Mouse (Mus musculus): ENCODE measurements around the gene 1700012B09Rik.
A peak's percentile ranks its signal among the peaks of the same experiment; 100 is the strongest.

Gene 1700012B09Rik

DNA sequence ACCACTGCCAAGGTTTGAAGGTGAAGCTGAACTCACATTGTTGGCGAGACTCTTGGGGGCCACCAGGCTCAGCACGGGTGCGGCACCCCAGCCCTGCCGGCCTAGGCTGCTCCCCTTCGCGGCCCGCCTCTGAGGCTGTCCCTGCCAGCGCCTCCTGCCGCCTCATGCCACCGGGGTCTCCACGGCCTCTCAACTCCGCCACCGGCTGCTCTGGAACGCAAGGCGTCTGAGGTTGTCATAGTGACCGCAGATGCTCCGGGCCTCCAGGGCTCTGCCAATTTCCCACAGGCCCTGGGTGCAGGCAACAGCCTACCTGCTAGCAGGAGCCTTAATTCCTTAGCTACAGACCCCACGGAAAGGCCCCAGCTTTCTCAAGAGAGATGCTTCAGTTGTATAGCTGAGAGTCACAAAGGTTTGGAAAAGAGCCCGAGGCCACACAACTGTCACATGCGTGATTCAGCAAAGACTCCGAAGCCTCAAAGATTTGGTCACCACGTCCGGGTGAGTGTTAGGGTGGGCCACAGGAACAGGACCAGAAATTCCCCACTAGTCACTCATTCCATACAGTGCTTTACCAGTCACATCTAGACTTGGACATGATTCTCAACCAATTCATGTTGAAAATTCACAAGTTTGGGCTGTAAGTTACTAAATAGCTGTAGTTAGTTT, at the start of gene 1700012B09Rik:
Gene 1700012B09Rik, minus strand, starts transcription at position 228 of the 669 bp plus-strand sequence.
- DNase-seq (ENCODE audit: low spot score in 2 of 2), result no peak

DNA sequence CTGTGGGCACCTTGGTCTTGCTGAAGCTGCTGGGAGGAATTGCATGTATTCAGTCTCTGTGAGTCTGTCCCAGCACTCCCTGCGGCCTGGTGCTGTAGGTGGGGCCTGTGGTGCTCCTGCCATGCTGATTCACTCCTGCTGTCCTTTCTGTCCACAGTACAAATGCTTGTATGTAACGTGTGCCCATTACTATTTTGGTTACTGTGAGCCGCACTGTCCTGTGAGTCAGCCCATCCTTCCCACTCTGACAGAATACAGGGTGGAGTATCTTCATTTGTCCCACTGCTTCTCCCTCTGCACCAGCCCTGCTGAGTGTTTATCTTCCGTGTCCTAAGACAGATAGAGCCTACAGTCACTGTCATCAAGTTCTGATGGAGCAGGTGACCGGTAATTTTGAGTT, 39.3 kb upstream of the 1700012B09Rik start:
- no peak for DNase-seq (ENCODE audit: low spot score in 2 of 2)

- no peak for DNase-seq (ENCODE audit: low spot score in 2 of 2)
Measured at GRCm38 (mm10) chr9:14806786-14807185, 36.0 kb upstream of the 1700012B09Rik start.

DNA sequence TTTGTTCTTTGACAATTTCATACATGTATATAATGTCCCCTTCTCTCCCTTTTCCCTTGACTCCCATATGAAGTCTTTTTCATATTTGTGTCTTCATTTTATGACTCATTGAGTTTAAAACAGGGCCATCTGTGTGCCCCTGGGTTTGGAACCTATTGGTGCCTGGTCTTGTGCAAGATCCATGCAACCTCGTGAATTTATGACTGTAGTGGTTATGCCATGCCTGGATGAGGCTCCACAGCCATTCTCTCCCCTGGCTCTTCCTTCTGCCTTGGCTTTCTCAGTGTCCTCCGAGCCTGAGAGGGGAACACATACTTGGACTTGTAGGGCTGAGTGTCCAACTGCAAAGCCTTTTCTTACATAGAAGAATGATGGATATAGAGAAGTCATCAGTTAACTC, 34.9 kb upstream of the 1700012B09Rik start:
- no peak for DNase-seq (ENCODE audit: low spot score in 2 of 2)

GRCm38 (mm10) chr9:14787356-14787755, 16.5 kb upstream of the 1700012B09Rik start:
- no peak for DNase-seq (ENCODE audit: low spot score in 2 of 2)

DNA sequence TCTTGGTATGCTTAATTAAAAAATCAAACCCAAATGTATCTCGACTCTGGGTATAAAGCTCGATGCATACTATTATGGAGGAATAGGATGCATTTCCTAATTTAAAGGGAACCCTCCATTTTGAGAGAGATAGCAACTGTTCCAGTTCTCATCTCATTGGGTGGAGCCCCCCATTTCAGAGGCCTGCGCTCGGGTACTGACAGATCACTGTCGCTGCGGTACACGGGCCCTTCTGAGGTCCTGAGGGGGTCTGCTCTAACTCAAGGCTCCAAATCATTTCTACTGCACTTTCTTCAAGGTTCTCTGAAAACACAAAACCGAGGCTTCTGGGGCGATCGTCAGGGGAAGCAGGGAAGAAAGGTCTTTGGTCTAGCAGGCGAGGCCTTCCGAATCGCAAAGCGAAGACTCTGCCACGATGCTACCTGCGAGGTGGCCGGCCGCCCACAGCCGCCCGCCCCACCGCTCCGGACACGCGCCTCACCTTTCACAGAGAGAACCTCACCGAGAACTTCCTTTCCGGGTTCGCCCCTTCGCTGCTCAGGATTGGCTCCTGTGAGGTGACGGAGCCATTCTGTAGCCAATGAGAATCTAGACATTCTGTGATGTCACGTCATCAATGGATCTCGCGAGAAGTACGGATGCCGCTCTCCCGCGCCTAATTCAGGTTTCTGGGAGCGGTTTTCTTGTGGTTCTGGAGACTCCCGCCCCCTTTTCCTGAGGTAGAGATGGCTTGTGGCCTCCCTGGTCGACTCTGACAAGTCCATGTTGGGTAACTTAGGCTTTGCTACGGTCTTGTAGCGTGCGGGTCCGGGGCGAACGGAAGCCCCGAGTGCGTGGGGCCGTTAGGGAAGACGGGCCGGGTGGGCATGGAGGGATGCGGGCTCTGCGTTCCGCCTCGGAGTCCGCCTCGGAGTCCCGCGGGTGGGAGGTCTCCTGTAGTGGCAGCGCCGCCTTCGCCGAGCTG, 13.5 kb upstream of the 1700012B09Rik start, which contains the start of the genes Mre11a and Ankrd49:
Gene Mre11a, plus strand, starts transcription at position 616 of the 964 bp plus-strand sequence.
Gene Ankrd49, minus strand, starts transcription at position 818 of the 964 bp plus-strand sequence.
- peak; percentile 87 to 90 for DNase-seq (ENCODE audit: low spot score in 2 of 2)

DNA sequence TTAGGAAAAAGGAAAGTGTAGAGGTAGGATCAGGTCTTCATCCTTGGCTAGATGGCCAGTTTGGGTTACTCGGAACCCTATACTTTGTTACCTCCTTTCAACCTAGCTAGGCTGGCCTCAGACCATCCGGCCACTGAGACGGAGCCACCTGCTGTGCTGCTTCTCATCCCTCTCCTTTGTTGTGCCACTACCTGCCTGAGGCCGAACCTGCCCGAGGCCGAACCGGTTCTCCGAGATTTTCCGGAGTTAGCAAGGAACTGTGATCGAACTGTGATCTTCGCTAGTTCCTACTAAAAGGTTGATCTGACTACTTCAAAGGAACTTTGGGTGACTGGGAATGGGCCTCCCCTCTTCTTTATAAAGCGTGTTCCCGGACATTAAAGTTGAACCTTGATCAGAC, 7.5 kb upstream of the 1700012B09Rik start:
- no peak for DNase-seq (ENCODE audit: low spot score in 2 of 2)

GRCm38 (mm10) chr9:14773813-14774212, 3.0 kb upstream of the 1700012B09Rik start:
- no peak for DNase-seq (ENCODE audit: low spot score in 2 of 2)

DNA sequence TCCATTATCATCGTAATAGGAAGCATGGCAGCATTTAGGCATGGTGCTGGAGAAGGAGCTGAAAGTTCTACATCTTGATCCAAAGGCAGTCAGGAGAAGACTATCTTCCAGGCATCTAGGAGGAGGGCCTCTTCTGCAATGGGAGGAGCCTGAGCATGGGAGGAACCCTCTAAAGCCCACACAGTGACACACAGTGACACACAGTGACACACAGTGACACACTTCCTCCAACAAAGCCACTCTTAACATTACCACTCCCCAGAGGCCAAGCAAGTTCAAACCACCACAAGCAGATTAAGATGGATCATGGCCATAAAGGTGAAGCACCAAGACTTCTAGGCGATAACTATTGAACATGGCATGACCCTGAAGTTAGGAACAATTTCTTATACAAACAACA, 1.2 kb upstream of the 1700012B09Rik start:
- no peak for DNase-seq (ENCODE audit: low spot score in 2 of 2)

DNA sequence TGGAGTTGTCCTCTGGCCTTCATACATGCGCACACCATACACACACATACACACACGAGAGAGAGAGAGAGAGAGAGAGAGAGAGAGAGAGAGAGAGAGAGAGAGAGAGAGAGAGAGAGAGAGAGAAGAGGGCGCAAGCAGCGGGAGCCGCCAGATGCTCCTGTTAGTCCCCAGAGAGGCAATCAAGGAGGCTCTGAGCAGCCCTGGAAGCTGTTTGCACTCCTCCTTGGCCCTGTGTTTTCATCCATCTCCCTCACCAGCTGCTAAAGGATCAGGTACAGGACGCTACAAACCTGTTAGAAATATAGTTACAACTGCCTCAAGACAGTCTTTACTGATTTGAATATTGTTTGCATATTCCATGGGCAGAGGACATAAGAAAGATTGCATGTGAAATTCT, 1.0 kb downstream of the 1700012B09Rik start:
- DNase-seq (ENCODE audit: low spot score in 2 of 2), result no peak

GRCm38 (mm10) chr9:14764765-14765164, 6.1 kb downstream of the 1700012B09Rik start:
- DNase-seq (ENCODE audit: low spot score in 2 of 2), result peak; percentile 27 to 36

GRCm38 (mm10) chr9:14759261-14759660, 11.6 kb downstream of the 1700012B09Rik start:
- no peak for DNase-seq (ENCODE audit: low spot score in 2 of 2)

- no peak for DNase-seq (ENCODE audit: low spot score in 2 of 2)
Measured at GRCm38 (mm10) chr9:14758590-14758989, 12.2 kb downstream of the 1700012B09Rik start.

DNA sequence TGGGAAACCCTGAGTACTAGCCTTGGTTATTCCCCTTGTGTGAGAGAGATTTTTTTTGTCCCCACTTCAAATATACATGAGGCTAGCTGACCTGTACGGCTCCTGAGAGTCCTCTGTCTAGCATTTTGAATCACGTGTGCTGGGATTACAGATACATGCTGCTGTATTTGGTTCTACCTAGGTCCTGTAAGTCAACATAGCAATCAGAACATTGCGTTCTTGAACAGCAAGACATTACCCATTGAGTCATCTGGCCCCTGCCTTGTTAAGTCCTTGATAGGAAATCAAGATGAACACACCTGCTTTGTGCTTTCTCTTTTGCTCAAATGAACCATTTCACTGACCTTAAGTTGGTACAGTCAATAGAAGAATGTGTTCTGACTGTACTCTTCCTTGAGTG, 16.4 kb downstream of the 1700012B09Rik start:
- DNase-seq (ENCODE audit: low spot score in 2 of 2), result no peak

DNA sequence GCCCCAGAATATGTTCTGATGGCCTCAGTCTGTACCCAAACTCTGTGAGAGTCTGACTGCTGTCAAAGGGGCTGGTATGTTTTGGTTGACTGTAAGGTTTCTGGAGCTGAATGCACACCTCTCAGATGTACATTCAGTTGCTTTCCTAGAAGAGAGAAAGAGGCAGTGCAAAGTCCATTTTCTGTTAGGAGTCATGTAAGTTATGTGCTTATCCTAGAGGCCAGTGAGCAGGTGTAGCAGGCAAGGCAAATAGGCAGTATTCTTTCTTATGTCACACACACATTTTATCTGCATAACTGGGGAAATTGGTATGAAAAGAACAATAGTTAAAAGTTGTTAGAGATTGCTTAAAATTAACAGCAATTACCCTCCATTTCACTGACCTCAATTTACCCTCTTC, 16.9 kb downstream of the 1700012B09Rik start:
- no peak for DNase-seq (ENCODE audit: low spot score in 2 of 2)

DNA sequence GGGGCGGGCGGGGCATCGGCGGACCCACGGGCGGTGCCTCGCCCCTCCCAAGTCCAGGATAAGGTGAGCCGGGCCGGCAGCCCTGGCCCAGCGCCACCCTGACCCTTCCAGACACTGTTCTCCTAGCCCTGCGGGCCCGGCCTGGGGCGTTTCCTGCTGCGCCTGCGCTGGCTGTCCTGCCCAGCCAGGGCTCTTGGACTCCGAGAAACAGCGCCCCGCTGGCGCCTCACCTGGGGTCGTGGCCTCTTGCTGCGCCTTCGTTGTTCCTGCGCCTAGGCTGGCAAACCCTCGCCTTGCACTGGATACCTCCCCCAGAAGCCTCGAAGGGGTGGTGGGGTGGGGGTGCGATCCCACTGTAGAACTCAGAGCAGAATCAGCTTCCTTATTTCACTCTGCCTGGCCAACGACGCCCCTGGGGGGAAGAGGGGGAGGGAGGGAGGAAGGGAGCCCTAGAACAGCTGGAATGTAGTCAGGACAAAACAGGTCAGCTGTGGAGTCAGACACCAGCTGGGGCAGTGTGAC, 18.8 kb downstream of the 1700012B09Rik start, which contains the start of gene Fut4:
Gene Fut4, minus strand, starts transcription at position 393 of the 522 bp plus-strand sequence.
- no peak for DNase-seq (ENCODE audit: low spot score in 2 of 2)

DNA sequence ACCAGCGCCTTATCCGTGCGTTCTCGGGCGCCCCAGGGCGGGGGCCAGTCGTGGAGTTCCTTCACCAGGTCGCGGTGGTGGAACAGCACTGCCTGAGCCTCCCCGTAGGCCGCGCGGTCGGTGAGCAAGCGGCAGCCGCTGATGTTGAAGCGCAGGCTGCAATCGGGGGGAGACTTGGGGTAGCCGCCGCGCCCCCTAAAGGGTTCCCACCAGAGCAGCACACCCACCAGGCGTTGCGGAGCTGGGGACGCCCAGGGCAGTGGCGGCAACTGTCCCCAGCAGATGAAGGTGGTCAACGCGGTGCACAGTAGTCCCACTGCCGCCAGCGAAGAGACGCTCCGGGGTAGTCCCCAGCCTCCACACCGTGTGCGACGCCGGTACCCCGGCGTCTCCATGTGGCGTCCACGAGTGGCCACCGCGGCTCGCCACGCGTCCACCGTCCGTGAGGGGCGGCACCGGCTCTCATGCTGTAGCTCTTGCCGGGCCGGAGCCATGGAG, 19.3 kb downstream of the 1700012B09Rik start:
- DNase-seq (ENCODE audit: low spot score in 2 of 2), result no peak

GRCm38 (mm10) chr9:14750901-14751502, 19.8 kb downstream of the 1700012B09Rik start:
- DNase-seq (ENCODE audit: low spot score in 2 of 2), result no peak

DNA sequence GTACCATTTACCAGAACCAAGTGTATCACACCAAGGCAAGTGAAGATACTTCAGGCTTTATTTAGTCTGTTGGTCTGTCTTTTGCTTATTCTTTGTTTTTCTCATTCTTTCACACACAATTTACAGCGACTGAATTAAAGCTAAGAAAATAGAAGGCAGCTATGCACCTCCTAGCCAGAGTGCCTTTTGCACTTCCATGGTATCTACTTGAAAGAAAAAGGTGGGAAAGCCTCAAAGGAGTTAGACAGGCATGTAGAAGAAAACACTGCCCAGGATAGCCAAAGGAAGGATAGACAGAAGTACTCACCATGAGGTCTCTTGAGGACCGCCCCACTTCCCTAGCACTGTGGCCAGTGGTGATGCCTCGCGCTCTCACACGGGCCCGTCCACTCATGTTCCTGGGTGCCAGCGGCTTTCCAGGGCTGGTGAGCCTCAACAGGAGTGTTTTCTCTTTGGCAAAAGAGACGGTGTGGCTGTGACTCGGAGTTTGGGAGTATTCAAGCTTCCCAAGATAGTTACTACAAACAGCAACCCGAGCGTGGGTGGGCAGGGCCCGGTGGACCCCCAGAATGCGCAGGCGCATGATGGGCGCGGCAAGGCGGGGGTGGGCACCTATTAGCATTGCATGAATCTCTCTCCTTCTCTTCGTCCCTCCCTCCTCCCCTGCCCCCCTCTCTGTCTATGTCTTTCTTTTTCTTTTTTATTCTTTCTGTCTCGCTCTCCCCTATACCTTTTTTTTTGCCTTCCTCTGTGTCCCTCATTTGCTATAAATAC, 30.5 kb downstream of the 1700012B09Rik start, which contains the start of gene Piwil4:
Gene Piwil4, minus strand, starts transcription at position 583 of the 774 bp plus-strand sequence.
- DNase-seq (ENCODE audit: low spot score in 2 of 2), result no peak

- DNase-seq (ENCODE audit: low spot score in 2 of 2), result no peak
Measured at GRCm38 (mm10) chr9:14739498-14740150, 31.2 kb downstream of the 1700012B09Rik start.
